Mouse (Mus musculus): Measurements from ENCODE around the gene Zfp867. TPM values are rescaled to one million over a fixed set of nuclear protein-coding genes. Genes with fewer than 3 reads are reported as not detected.

Zfp867 gene
- polyA plus RNA-seq, 1 experiment, result 6.2 TPM

Other genes starting within 250 kb of the Zfp867 start
- gene Arf1, start 244.2 kb downstream of the Zfp867 start, polyA plus RNA-seq (2012; rRNA removed), result 531 and 605 TPM in 2 replicates
- 0.03 TPM in 2 replicates for gene Wnt3a, start 181.7 kb downstream of the Zfp867 start, polyA plus RNA-seq (2012; rRNA removed)
- 11.6 and 11.7 TPM in 2 replicates for gene Wnt9a, start 165.5 kb downstream of the Zfp867 start, polyA plus RNA-seq (2012; rRNA removed)
- gene Prss38, start 96.8 kb downstream of the Zfp867 start, polyA plus RNA-seq (2012; rRNA removed), result 0.06 and 0.24 TPM in 2 replicates
- 5.3 and 5.9 TPM in 2 replicates for gene Jmjd4, start 22.4 kb downstream of the Zfp867 start, polyA plus RNA-seq (2012; rRNA removed)
- 61.7 and 66.2 TPM in 2 replicates for gene Snap47, start 21.3 kb downstream of the Zfp867 start, polyA plus RNA-seq (2012; rRNA removed)
- gene Zkscan17, start 54.3 kb upstream of the Zfp867 start, polyA plus RNA-seq (2012; rRNA removed), result 8.3 and 13.8 TPM in 2 replicates
- gene Nlrp3, start 69.1 kb upstream of the Zfp867 start, polyA plus RNA-seq (2012; rRNA removed), result 0.70 and 0.75 TPM in 2 replicates
- not detected in 2 replicates for gene Olfr222, start 103.8 kb upstream of the Zfp867 start, polyA plus RNA-seq (2012; rRNA removed)
- not detected in 2 replicates for gene Olfr223, start 120.8 kb upstream of the Zfp867 start, polyA plus RNA-seq (2012; rRNA removed)
- gene Mprip, start 188.8 kb upstream of the Zfp867 start, polyA plus RNA-seq (2012; rRNA removed), result 136 and 151 TPM in 2 replicates